In genomic region chr12:83168310-83168709, GRCm38 (mm10) we compare ENCODE assay signal across 33 mouse cellular contexts.
DNase-seq lines count a peak whose midpoint lies in the region; ATAC-seq and TF ChIP-seq lines count a peak whose summit lies in the region.
"Had no signal": no experiment of that assay in that cellular context is flagged by ENCODE, and none has a peak within 500 bp of the region (broad histone marks: within the 10 kb centered on the region; RNA-seq: fewer than 3 reads in every experiment).

No protein-coding gene starts in this region.

- H3K27me3 ChIP-seq in hindbrain, postnatal 0 days (ENCODE audit: insufficient read depth, low read length), result no peaks in the 10 kb centered on the region
- no peaks in the 10 kb centered on the region for H3K27me3 ChIP-seq in hindbrain, embryonic 14.5 days (ENCODE audit: control insufficient read depth, insufficient read depth, low read length)
- H3K27me3 ChIP-seq: embryonic facial prominence, embryonic 15.5 days; forebrain, embryonic 12.5 days; heart, embryonic 12.5 days; hindbrain, embryonic 15.5 days; kidney, embryonic 15.5 days had no signal

- 89% methylated on average over 6 of the region's 6 CpGs for WGBS in hindbrain, postnatal 0 days
- WGBS in hindbrain, embryonic 14.5 days, result 86% methylated on average over 6 of the region's 6 CpGs

- H3K4me3 ChIP-seq in hindbrain, postnatal 0 days (ENCODE audit: low read length), result no peak overlapping the region
- H3K4me3 ChIP-seq in hindbrain, embryonic 14.5 days (replicated peaks; ENCODE audit: low read length), result no peak overlapping the region
- H3K4me3 ChIP-seq: embryonic facial prominence, embryonic 10.5 days; embryonic facial prominence, embryonic 15.5 days; forebrain, embryonic 12.5 days; gastrocnemius, adult 2 months; heart, embryonic 12.5 days; hindbrain, embryonic 15.5 days; kidney, embryonic 15.5 days; midbrain, embryonic 10.5 days had no signal

- intact Hi-C loops in left cerebral cortex, postnatal 25 days (cut with DNase I), result no loop called here
- intact Hi-C loops in left cerebral cortex, postnatal 10 days (cut with DNase I), result no loop called here

- TF ChIP-seq CTCF in hindbrain, postnatal 0 days (IDR thresholded peaks at IDR 0.05; ENCODE audit: low read depth), result no peak

- H3K9ac ChIP-seq in hindbrain, postnatal 0 days (replicated peaks; ENCODE audit: low read length), result no peak overlapping the region
- no peak overlapping the region for H3K9ac ChIP-seq in hindbrain, embryonic 14.5 days
- H3K9ac ChIP-seq: embryonic facial prominence, embryonic 15.5 days; forebrain, embryonic 12.5 days; forebrain, postnatal 0 days; heart, embryonic 12.5 days; hindbrain, embryonic 15.5 days; kidney, embryonic 15.5 days; liver, embryonic 14.5 days had no signal

- no peak for DNase-seq in hindbrain, postnatal 0 days (ENCODE audit: low spot score)
- no peak for DNase-seq in hindbrain, embryonic 14.5 days (ENCODE audit: low spot score)
- DNase-seq in left cerebral cortex, postnatal 25 days (ENCODE audit: low spot score in 2 of 2), result peak; percentile 23 to 85
- no peak for DNase-seq in left cerebral cortex, postnatal 10 days (ENCODE audit: extremely low spot score in 1 of 2, low spot score in 2 of 2)
- peak; percentile 32 for DNase-seq in MN1 (ENCODE audit: low spot score)
- peak; percentile 41 for DNase-seq in layer of hippocampus, adult 9-10 months (ENCODE audit: low spot score)
- no peak for DNase-seq in urinary bladder, adult 18-20 months (ENCODE audit: low spot score in 2 of 2)
- no peak for DNase-seq in adrenal gland, postnatal 4 days (ENCODE audit: low spot score in 2 of 2)
- DNase-seq: adrenal gland, postnatal 25 days; cerebellum, adult 2 months; cerebellum, postnatal 14 days; forebrain, postnatal 0 days; gastrocnemius, adult 2 months; gastrocnemius, postnatal 36 days; heart, adult 18-20 months; kidney, adult 18-20 months; kidney, postnatal 25 days; liver; lung, adult 2 months; lung, postnatal 14 days; right cerebral cortex, postnatal 25 days; thymus, adult 2 months; thymus, postnatal 36 days had no signal

- H3K27ac ChIP-seq in hindbrain, postnatal 0 days, result peak overlapping the region; percentile 67; the same call in 1 of the 2 replicates
- no peak overlapping the region for H3K27ac ChIP-seq in hindbrain, embryonic 14.5 days
- H3K27ac ChIP-seq: embryonic facial prominence, embryonic 10.5 days; embryonic facial prominence, embryonic 15.5 days; forebrain, embryonic 12.5 days; kidney, embryonic 15.5 days; liver, embryonic 14.5 days; stomach, postnatal 0 days had no signal

- no peak overlapping the region for H3K4me2 ChIP-seq in hindbrain, postnatal 0 days (ENCODE audit: low read depth, low read length)
- no peak overlapping the region for H3K4me2 ChIP-seq in hindbrain, embryonic 14.5 days (replicated peaks)
- H3K4me2 ChIP-seq: embryonic facial prominence, embryonic 15.5 days; forebrain, embryonic 12.5 days; heart, embryonic 12.5 days; hindbrain, embryonic 15.5 days; kidney, embryonic 15.5 days had no signal

- no peaks in the 10 kb centered on the region for H3K4me1 ChIP-seq in hindbrain, postnatal 0 days (ENCODE audit: insufficient read depth, low read length)
- H3K4me1 ChIP-seq in hindbrain, embryonic 14.5 days (replicated peaks; ENCODE audit: control insufficient read depth, insufficient read depth, low read length), result peaks cover 13% of the 10 kb centered on the region; the same call in 1 of the 2 replicates
- H3K4me1 ChIP-seq: embryonic facial prominence, embryonic 15.5 days had no signal

- no peak for ATAC-seq in hindbrain, postnatal 0 days
- no peak for ATAC-seq in hindbrain, embryonic 14.5 days (ENCODE audit: low FRiP score)
- ATAC-seq: forebrain, postnatal 0 days; midbrain, embryonic 16.5 days had no signal

- H3K36me3 ChIP-seq in hindbrain, postnatal 0 days (ENCODE audit: insufficient read depth, low read length), result no peaks in the 10 kb centered on the region
- H3K36me3 ChIP-seq in hindbrain, embryonic 14.5 days (replicated peaks; ENCODE audit: control insufficient read depth, insufficient read depth), result no peaks in the 10 kb centered on the region
- H3K36me3 ChIP-seq: embryonic facial prominence, embryonic 10.5 days; embryonic facial prominence, embryonic 15.5 days; forebrain, embryonic 12.5 days; heart, embryonic 12.5 days; hindbrain, embryonic 15.5 days; kidney, embryonic 15.5 days; midbrain, embryonic 10.5 days had no signal

- no peaks in the 10 kb centered on the region for H3K9me3 ChIP-seq in hindbrain, postnatal 0 days (ENCODE audit: low read length)
- H3K9me3 ChIP-seq in hindbrain, embryonic 14.5 days (ENCODE audit: control insufficient read depth, low read length), result no peaks in the 10 kb centered on the region
- H3K9me3 ChIP-seq: embryonic facial prominence, embryonic 10.5 days; embryonic facial prominence, embryonic 15.5 days; forebrain, embryonic 12.5 days; heart, embryonic 12.5 days; hindbrain, embryonic 15.5 days; kidney, embryonic 15.5 days; midbrain, embryonic 10.5 days had no signal

Comparison
In these comparisons a context has a peak if more than half of its experiments do, and no peak if none do; other contexts are left out.
1. DNase-seq: peak in left cerebral cortex, postnatal 25 days (2 of 2), MN1 (single experiment) and layer of hippocampus, adult 9-10 months (single experiment); none in hindbrain, postnatal 0 days (single experiment), hindbrain, embryonic 14.5 days (single experiment), left cerebral cortex, postnatal 10 days (0 of 2), urinary bladder, adult 18-20 months (0 of 2) and adrenal gland, postnatal 4 days (0 of 2).